Mouse (Mus musculus) stomach, postnatal 0 days (tissue): ENCODE data around the gene Tpm4.

Experiments used
- CTCF ChIP-seq: IDR thresholded peaks from 2 replicates; pipeline ENCODE4 v1.5.1; 2016; ENCODE audit warnings: antibody characterized with exemption, low read depth, mild to moderate bottlenecking, moderate library complexity
- EP300 ChIP-seq: optimal IDR thresholded peaks from 2 replicates; pipeline ENCODE3; 2016; ENCODE audit warnings: antibody characterized with exemption

- no peak for TF ChIP-seq CTCF
- no peak for TF ChIP-seq EP300
Measured at GRCm38 (mm10) chr8:72144345-72144975, 9.7 kb downstream of the Tpm4 start.
